Mouse (Mus musculus) thymus, postnatal 0 days (tissue): ENCODE measurements at regions not wholly inside any gene's neighbourhood (a gene's known extent, or its start where the extent isn't known, plus 50 kb on each side); places are given as distances from the start of the nearest gene placed in this dataset.

Source experiments
- DNase-seq: peaks from one replicate; pipeline ENCODE4 v3.0.0-alpha.2; 2015; ENCODE audit warnings: low spot score

- no peak for DNase-seq
These were observed 615.3 kb upstream of the Sall1 start for GRCm38 (mm10) chr8:89658998-89659944.

- DNase-seq: no peak
These were observed 611.4 kb upstream of the Sall1 start for GRCm38 (mm10) chr8:89655369-89655768.

DNA sequence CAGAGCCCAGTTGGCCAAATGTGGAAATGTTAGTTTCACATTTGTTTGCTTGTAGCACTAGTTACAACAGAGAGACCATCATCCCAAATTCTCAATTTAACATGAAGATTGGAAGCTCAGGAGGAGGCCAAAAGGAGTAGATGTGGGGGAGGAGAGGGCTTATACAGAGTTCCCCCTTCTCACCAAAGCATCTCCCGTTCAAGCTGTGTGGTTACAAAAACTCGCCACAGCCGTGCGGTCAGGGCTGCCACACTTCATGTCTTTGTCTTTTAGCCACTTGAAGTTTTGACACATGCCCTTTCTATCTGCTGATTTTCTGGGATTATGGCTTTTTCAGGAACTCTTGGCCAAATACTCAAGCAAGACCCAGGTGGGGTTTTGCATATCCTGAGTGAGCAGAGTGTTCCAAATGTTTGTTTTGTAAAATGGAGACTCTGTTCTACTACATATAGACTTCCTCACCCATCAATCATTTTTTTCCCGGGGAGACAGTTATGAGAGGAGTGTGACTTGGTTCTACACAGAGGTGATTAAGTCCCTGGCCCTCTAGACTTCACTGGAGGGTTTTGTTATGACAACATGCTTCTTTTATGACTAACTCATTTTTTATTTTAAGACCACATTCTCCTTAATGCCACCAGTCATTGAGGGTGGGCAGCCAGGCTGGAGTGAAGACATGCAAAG is 605.4 kb upstream of the Sall1 start:
- DNase-seq: no peak

DNA sequence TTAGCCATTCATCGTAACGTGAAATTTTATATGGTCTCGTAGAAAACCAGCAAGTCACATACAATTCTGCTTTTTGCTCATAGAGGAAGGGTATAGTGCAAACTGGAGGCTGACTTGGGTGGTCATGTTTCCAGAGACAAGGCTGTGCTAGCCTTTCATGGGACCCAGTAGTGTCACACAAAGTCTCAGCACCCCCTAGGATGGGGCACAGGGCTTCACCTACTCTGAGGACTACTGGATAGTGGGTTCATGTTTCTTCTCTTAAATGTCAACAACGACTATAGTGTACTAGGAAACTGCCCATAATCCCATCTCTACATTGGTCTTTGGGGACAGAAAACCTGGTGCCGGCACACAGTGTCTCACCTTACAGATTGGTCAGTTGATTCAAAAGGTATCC is 603.0 kb upstream of the Sall1 start:
- no peak for DNase-seq

GRCm38 (mm10) chr8:89641339-89641738 is 597.4 kb upstream of the Sall1 start:
- no peak for DNase-seq

GRCm38 (mm10) chr8:89634864-89635263 is 590.9 kb upstream of the Sall1 start:
- no peak for DNase-seq

DNA sequence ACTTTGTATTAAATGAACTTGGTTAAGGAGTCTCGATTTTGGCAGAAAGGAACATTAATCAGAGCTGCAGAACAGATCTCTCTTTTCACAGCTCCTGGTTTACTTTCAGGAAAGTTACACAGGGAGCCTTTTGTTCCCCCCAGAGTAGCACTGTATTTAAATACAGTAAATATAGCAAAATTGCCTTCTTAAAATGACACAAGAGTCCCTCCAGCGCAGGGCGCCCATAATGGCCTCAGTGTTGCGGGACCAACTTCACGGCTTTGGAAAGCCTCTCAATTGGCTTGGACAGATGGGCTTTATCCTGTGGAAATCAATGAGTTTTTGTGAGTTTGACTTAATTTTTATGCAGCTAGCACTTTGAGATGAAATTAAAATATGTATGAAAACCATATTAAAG is 588.3 kb upstream of the Sall1 start:
- no peak for DNase-seq

DNA sequence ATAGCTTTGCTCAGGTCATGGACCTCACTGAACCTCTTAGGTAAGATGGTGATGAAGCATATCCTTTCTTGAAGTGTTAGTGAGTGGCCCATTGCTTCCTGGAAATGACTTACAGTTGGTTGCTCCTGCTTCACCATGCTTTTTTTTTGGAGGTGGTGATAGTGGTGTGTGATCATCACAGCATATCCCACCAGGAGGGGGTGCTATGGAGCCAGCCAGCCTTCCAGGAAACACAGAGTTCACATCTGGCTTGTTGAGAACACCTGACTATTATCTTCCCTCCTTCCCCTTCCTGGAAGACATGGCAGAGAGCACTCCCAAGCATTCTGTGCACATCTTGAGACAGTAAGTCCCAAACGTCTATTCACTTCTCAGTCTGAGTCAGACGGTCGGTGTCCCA is 586.6 kb upstream of the Sall1 start:
- no peak for DNase-seq

DNA sequence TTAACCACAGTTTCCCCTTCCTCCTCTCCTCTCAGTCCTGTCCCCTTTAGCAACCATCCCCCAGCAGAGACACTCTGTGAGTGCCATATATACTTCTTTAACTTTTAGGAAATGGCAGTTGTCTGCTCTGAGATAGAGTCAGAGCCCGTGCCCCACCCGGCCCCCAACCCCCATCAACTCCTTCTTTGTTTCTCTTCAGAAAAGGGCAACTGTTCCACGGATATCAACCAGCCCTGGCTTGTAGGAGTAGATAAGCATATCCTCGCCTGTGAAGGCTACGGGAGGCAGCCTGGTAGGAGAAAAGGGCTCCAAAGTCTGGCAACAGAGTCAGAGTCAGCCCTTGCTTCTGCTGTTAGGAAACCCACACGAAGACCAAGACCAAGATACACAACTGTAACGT is 574.1 kb upstream of the Sall1 start:
- DNase-seq: no peak

DNA sequence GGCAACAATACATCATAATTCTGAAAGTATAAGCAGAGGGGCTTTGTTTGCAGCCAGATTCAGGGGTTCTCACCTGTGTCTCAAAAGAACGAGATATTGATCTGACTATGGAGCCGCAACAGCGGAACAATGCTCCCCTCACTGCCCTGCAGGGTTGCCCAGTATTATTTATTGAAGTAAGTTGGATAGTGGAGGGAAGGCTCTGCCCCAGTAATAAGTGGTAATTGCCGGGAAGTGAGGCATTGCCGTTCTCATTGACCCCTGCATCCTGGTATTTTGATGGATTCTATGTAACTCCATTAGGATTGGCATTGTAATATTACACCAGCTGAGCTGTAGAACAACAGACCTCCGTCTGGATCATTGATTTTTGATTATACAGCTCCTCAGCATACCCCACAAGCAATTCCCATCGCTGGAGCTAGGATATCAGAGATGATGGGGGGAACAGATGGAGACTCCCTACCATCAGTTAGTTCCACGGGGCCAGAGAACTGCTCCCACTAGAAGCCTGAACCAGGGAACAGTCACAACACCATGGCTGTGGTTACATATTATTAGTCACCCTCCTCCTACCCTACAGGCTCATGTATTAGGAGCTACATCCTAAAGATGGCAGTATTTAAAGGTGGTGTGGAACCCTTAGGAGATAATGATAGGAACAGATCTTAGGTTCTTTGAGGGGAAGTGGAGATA is 572.0 kb upstream of the Sall1 start:
- DNase-seq: no peak

DNA sequence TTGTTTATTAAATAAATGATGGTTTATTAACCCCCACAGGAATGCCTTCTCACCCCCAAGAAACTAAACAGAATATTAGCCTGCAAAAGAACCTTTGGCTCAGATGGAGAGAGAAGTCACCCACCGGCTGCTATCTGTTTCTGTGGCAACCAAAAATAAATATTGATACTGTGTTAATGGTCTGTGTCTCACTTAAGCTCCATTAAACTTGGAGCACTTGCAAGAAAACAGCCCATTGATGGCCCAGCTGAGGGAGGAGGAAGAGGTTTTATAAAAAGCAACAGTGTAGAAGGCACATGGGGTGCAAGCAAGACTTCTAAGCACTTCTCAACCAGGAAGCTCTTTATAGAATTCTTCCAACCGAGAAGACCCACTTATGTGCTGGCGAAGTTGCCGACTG is 565.1 kb upstream of the Sall1 start:
- DNase-seq: no peak

GRCm38 (mm10) chr8:89605905-89606468 is 562.0 kb upstream of the Sall1 start:
- DNase-seq: no peak

DNA sequence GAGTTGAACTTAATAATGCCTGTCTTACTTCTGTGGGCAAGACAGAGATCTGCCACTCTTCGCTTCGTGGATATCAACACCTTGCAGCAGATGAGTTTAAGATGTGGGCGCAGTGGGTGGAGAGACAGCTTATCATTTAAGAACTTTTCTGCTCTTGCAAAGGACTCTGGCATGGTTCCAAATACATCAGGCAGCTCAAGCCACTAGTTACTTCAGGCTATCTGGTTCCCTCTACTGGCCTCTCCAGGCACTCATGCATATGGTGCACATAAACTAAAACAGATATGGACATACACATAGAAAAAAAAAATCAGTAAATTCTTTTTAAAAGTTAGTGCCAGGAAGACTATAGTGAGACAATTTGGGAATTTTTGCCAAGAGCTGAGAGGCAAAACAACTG is 560.5 kb upstream of the Sall1 start:
- DNase-seq: no peak

GRCm38 (mm10) chr8:89596380-89596779 is 552.4 kb upstream of the Sall1 start:
- no peak for DNase-seq

- no peak for DNase-seq
These were observed 539.1 kb upstream of the Sall1 start for GRCm38 (mm10) chr8:89583091-89583490.

GRCm38 (mm10) chr8:89582566-89582965 is 538.6 kb upstream of the Sall1 start:
- DNase-seq: no peak

GRCm38 (mm10) chr8:89571816-89572215 is 527.9 kb upstream of the Sall1 start:
- peak; percentile 33 for DNase-seq

DNA sequence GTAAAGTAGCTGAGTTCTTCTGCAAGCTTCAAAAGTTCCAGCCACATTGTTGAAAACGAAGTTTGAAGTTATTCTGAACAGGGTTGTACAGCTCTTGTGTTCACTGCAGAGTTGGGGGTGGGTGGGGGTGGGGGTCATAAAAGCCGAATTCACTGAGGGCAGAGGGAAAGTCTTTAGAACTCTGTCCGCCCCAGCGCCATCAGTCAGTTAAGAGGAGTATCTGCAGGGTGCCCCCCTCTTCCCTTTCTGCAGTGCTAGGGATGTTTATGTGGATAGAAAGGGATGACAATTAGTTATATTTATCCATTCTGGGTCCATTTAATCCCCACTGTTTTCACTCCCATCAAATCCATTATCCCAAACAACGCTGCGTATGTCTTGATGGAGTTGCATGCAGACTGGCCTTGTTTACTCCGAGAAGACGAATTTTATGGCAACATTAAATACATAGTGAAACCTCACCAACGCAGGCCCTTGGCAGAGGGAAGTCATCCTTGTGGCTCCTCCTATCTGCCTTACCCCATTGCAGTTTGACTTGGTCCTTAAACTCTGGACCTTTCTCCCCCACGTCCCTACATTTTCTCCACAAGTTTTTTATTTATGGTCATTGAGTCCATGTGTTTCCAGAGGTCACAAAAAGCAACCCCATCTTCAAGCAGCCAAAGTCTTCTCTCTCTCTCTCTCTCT is 526.8 kb upstream of the Sall1 start:
- no peak for DNase-seq

DNA sequence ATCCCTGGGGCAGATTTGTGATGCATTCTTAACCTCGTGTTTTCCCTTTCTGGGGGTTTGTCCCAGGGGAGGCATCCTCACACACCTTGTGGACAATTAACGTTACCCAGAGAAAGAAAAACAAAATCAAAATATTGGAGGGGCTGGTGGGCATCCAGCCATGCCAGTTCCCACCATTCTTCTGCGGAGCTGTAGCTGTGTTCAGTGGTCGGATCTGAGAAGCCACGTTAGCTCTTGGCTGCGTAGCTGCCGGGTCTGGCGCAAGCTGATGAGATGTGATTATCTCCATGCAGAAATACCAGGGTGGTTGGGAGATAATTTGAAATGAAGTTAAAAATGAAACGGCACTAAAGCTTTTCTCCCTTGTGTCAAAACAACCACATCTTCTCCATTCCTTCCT is 525.4 kb upstream of the Sall1 start:
- DNase-seq: no peak

DNA sequence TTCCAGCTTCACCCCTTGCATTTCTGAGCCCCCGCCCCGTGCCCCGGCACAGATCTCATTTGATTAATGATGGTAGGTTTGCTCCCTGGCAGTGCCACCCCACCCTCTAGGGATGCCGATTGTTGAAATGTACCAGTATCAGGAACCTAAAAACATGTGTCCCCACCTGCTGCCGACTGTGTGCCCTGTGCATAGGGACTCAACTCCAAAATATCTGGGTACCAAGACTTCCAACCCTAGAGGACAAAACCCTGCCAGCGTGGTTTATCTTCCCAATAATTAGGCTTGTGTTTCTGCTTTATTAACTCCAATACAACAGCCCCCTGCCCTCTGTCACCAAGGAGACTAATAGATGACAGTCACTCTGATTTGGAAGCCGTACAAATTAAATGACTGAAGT is 524.7 kb upstream of the Sall1 start:
- DNase-seq: no peak

DNA sequence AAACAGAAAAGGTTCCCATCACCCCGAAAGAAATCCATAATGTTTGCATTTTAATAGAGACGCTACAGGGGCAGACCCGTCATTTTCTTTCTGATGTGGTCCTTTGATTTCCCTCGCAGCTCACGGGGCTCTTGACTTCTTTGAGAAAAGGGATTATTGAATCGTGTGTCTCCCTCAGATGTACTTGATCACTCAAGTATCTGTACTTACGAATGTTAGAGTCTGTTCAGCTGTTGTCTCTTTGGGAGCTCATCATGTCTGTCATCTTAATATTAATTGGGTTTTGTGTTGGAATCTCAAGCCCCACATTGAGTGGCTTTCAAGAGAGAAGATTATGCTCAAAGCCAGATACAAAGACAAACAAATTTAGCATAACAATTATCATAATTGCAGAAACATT is 523.0 kb upstream of the Sall1 start:
- DNase-seq: no peak
